Mouse (Mus musculus) Patski (cell line): ENCODE results near the gene St3gal2. TPM values are rescaled to one million over a fixed set of nuclear protein-coding genes. Genes with fewer than 3 reads are reported as not detected.
"Not testable (repeated sequence)": the region's sequence is repeated elsewhere in the genome, so short reads cannot be mapped to it uniquely, and the experiment has no call there.

Source experiments
- ATAC-seq: fragments of 100-300 bp; one replicate; pipeline ENCODE4 v1.8.0; 2021
- CTCF ChIA-PET: fragments of 350-600 bp; sonication (Branson Sonifier 250); formaldehyde crosslinking; loops from one replicate; lab custom pipeline; 2022; ENCODE audit warnings: inconsistent platforms; lab: Charles Lee
- POLR2A ChIA-PET: fragments of 350-600 bp; sonication (Branson Sonifier 250); formaldehyde crosslinking; loops from one replicate; lab custom pipeline; 2022; ENCODE audit warnings: antibody characterized with exemption, inconsistent platforms; lab: Charles Lee
- DNase-seq: peaks from one replicate; pipeline ENCODE4 v3.0.0-alpha.2; 2011; ENCODE audit warnings: low read depth, low spot score
- H3K27me3 ChIP-seq: fragments of 371-371 bp; one replicate; pipeline ENCODE4 v1.5.1; 2021
- CTCF ChIP-seq: fragments of 100-300 bp; IDR thresholded peaks from one replicate; pipeline ENCODE4 v1.5.1; 2021
- in situ Hi-C: fragments of 300-500 bp; cut with MboI; formaldehyde crosslinking; loops from 3 replicates; pipeline ENCODE4 v1.11.1; 2018; ENCODE audit warnings: low pct_unique_long_range_greater_than_20kb, mixed read lengths
- polyA plus RNA-seq: library from polyadenylated mRNA; unstranded; gene quantifications from one replicate; pipeline ENCODE4 v1.2.3, GENCODE M21; 2021

The St3gal2 gene
- polyA plus RNA-seq, 1 experiment from 2014 or later = 88.1 TPM

GRCm38 (mm10) chr8:110928435-110928834 is 8.7 kb downstream of the St3gal2 start:
- DNase-seq = no peak
- CTCF ChIA-PET = no interaction called here
- in situ Hi-C loops = no loop called here
- H3K27me3 ChIP-seq = no peaks in the 10 kb centered on the region
- POLR2A ChIA-PET = interaction anchor here (0.7 to 1.2 kb wide), 2 partner anchors 13 to 72 kb away, joined by 3 to 4 read pairs; no protein-coding TSS in a partner anchor
- no peak for ATAC-seq
- no peak for TF ChIP-seq CTCF

- ChIA-PET POLR2A (interaction anchor here (0.7 kb wide), 1 partner anchor 18 kb away, joined by 9 read pairs; no protein-coding TSS in a partner anchor), CTCF (no interaction called here)
- TF ChIP-seq CTCF = no peak
- in situ Hi-C loops = no loop called here
- no peak for DNase-seq
- no peaks in the 10 kb centered on the region for H3K27me3 ChIP-seq
- no peak for ATAC-seq
Measured at GRCm38 (mm10) chr8:110929066-110929465, 9.3 kb downstream of the St3gal2 start.

- DNase-seq, in situ Hi-C loops, H3K27me3 ChIP-seq, ATAC-seq, CTCF ChIA-PET: not testable (repeated sequence)
- POLR2A ChIA-PET = interaction anchor here (0.7 kb wide), 1 partner anchor 17 kb away, joined by 9 read pairs; no protein-coding TSS in a partner anchor
Measured at GRCm38 (mm10) chr8:110929672-110930071, 9.9 kb downstream of the St3gal2 start.

- DNase-seq = no peak
- in situ Hi-C loops = no loop called here
- ChIA-PET CTCF (no interaction called here), POLR2A (interaction anchor here (1.5 kb wide), 1 partner anchor 12 kb away, joined by 3 read pairs; no protein-coding TSS in a partner anchor)
- no peak for ATAC-seq
- no peaks in the 10 kb centered on the region for H3K27me3 ChIP-seq
- TF ChIP-seq CTCF = no peak
Measured at GRCm38 (mm10) chr8:110931176-110931939, 11.6 kb downstream of the St3gal2 start.

- POLR2A ChIA-PET = interaction anchor here (1.5 kb wide), 1 partner anchor 11 kb away, joined by 3 read pairs; no protein-coding TSS in a partner anchor
- ATAC-seq = no peak
- in situ Hi-C loops = no loop called here
Measured at GRCm38 (mm10) chr8:110932444-110932843, 12.7 kb downstream of the St3gal2 start.

GRCm38 (mm10) chr8:110933272-110933671 is 13.6 kb downstream of the St3gal2 start:
- no peaks in the 10 kb centered on the region for H3K27me3 ChIP-seq
- no peak for TF ChIP-seq CTCF
- DNase-seq (no peak), ATAC-seq (no peak)
- in situ Hi-C loops = no loop called here
- CTCF ChIA-PET = no interaction called here
- POLR2A ChIA-PET = no interaction called here

More at GRCm38 (mm10) chr8:110932444-110932843, 12.7 kb downstream of the St3gal2 start:
- CTCF ChIA-PET = no interaction called here
- TF ChIP-seq CTCF = no peak
- no peaks in the 10 kb centered on the region for H3K27me3 ChIP-seq
- DNase-seq = no peak

- no peak for TF ChIP-seq CTCF
- no peak for DNase-seq
- ChIA-PET POLR2A (no interaction called here), CTCF (no interaction called here)
- no peak for ATAC-seq
- H3K27me3 ChIP-seq = no peaks in the 10 kb centered on the region
- in situ Hi-C loops = no loop called here
Measured at GRCm38 (mm10) chr8:110936217-110936616, 16.5 kb downstream of the St3gal2 start.

- TF ChIP-seq CTCF = no peak
- no peaks in the 10 kb centered on the region for H3K27me3 ChIP-seq
- in situ Hi-C loops = no loop called here
- ATAC-seq (no peak), DNase-seq (peak; percentile 20)
- CTCF ChIA-PET = no interaction called here
- POLR2A ChIA-PET = interaction anchor here (0.6 to 0.7 kb wide), 2 partner anchors 22 to 37 kb away, joined by 3 to 4 read pairs; no protein-coding TSS in a partner anchor
Measured at GRCm38 (mm10) chr8:110938882-110939589, 19.3 kb downstream of the St3gal2 start.

- TF ChIP-seq CTCF = no peak
- ChIA-PET CTCF (interaction anchor here (0.8 to 1.5 kb wide), 3 partner anchors 16 to 31 kb away, joined by 3 read pairs; no protein-coding TSS in a partner anchor), POLR2A (interaction anchor here (1.0 kb wide), 2 partner anchors 13 to 56 kb away, joined by 3 read pairs; no protein-coding TSS in a partner anchor)
- H3K27me3 ChIP-seq = no peaks in the 10 kb centered on the region
- in situ Hi-C loops = no loop called here
- ATAC-seq (peak; percentile 53), DNase-seq (peak; percentile 41)
Measured at GRCm38 (mm10) chr8:110940682-110941452, 21.1 kb downstream of the St3gal2 start.
